Mouse (Mus musculus): ENCODE results near the gene Eml2. TPM values are rescaled to one million over a fixed set of nuclear protein-coding genes. Genes with fewer than 3 reads are reported as not detected.

The Eml2 gene
- total RNA-seq, 2 experiments from 2014 or later, result 9.6 to 10.0 TPM

GRCm38 (mm10) chr7:19253437-19253836 is 77.2 kb downstream of the Eml2 start:
- DNase-seq, result no peak
- intact Hi-C loops (cut with DNase I), result no loop called here

- no peak for DNase-seq
- intact Hi-C loops (cut with DNase I), result no loop called here
These were observed 79.2 kb downstream of the Eml2 start for GRCm38 (mm10) chr7:19255395-19255794.

Small RNAs within 50 kb of the gene (microRNA-seq; reads per million reads assigned to microRNA genes)
- 49.7 to 101 reads per million in 2 experiments for gene Mir330

Other genes starting within 250 kb of the Eml2 start
- not detected for gene Nanos2, start 189.0 kb upstream of the Eml2 start, total RNA-seq (2021)
- 1 to 10 TPM; 4.7 to 6.4 TPM for gene Mypop, start 185.2 kb upstream of the Eml2 start, total RNA-seq (2021)
- gene Irf2bp1, start 172.4 kb upstream of the Eml2 start, total RNA-seq (2021), result 10 to 100 TPM; 13.8 to 15.1 TPM
- gene Foxa3, start 152.9 kb upstream of the Eml2 start, total RNA-seq (2021), result not detected
- 10 to 100 TPM; 61.8 to 65.7 TPM for gene Sympk, start 152.0 kb upstream of the Eml2 start, total RNA-seq (2021)
- gene Rsph6a, start 121.7 kb upstream of the Eml2 start, total RNA-seq (2021), result not detected
- gene Dmwd, start 100.2 kb upstream of the Eml2 start, total RNA-seq (2021), result 10 to 100 TPM; 21.6 to 26.1 TPM
- 100 to 1,000 TPM; 272 to 309 TPM for gene Dmpk, start 92.6 kb upstream of the Eml2 start, total RNA-seq (2021)
- gene Six5, start 81.8 kb upstream of the Eml2 start, total RNA-seq (2021), result 1 to 10 TPM; 1.2 to 1.5 TPM
- gene Gm4969, start 58.1 kb upstream of the Eml2 start, total RNA-seq (2021), result not detected
- 1 to 10 TPM; 2.0 to 2.8 TPM for gene Fbxo46, start 56.6 kb upstream of the Eml2 start, total RNA-seq (2021)
- gene Qpctl, start 27.1 kb upstream of the Eml2 start, total RNA-seq (2021), result 1 to 10 TPM; 1.5 to 2.0 TPM
- 10 to 100 TPM; 47.3 to 49.9 TPM for gene Snrpd2, start 26.7 kb upstream of the Eml2 start, total RNA-seq (2021)
- gene Gipr, start 10.3 kb upstream of the Eml2 start, total RNA-seq (2021), result not detected
- gene Gpr4, start 36.1 kb downstream of the Eml2 start, total RNA-seq (2021), result 1 to 10 TPM; 2.2 to 2.6 TPM
- 10 to 100 TPM; 36.9 to 39.9 TPM for gene Opa3, start 51.9 kb downstream of the Eml2 start, total RNA-seq (2021)
- gene Vasp, start 95.4 kb downstream of the Eml2 start, total RNA-seq (2021), result 10 to 100 TPM; 15.9 to 20.6 TPM
- under 1 TPM in 1 of 2 experiments, not detected in 1; 0.35 TPM for gene Ppm1n, start 103.6 kb downstream of the Eml2 start, total RNA-seq (2021)
- gene Rtn2, start 106.2 kb downstream of the Eml2 start, total RNA-seq (2021), result 1,000 to 10,000 TPM in 1 of 2 experiments, 100 to 1,000 TPM in 1; 974 to 1,054 TPM
- gene Fosb, start 133.6 kb downstream of the Eml2 start, total RNA-seq (2021), result under 1 TPM; 0.15 to 0.31 TPM
- gene Ercc1, start 168.4 kb downstream of the Eml2 start, total RNA-seq (2021), result 10 to 100 TPM; 24.5 to 29.0 TPM
- gene Cd3eap, start 183.1 kb downstream of the Eml2 start, total RNA-seq (2021), result 10 to 100 TPM in 1 of 2 experiments, 1 to 10 TPM in 1; 9.3 to 10.2 TPM
- gene Ppp1r13l, start 183.3 kb downstream of the Eml2 start, total RNA-seq (2021), result 1 to 10 TPM; 2.4 to 2.6 TPM
- 1 to 10 TPM; 8.5 to 9.8 TPM for gene Ercc2, start 205.6 kb downstream of the Eml2 start, total RNA-seq (2021)
- under 1 TPM; 0.25 to 0.38 TPM for gene Klc3, start 227.7 kb downstream of the Eml2 start, total RNA-seq (2021)
- gene Ckm, start 228.4 kb downstream of the Eml2 start, total RNA-seq (2021), result over 10,000 TPM; 41,999 to 48,159 TPM